Mouse (Mus musculus): ENCODE measurements around the gene Gm47985.
A peak's percentile ranks its signal among the peaks of the same experiment; 100 is the strongest.

Gene Gm47985

DNA sequence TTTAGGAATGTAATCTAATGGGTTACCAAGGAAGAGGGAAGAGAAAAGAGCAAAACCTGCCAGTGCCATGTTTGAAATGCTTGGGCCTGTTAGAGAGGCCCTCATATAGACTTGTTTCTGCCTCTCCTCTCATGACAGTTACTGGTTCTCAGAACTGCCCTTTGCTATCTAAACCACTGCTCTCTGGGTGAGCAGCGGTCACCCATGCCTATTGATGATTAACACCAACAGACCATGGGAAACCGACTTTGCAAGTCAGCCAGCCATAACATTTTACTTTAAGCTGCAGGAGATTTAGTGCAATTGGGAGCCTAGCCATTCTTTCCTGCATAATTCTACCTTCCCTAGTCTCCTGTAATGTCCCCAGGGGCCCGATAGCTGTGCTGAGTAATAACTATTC lies 34.1 kb downstream of the Gm47985 start:
- no peak for DNase-seq (ENCODE audit: extremely low read depth, low read depth)

DNA sequence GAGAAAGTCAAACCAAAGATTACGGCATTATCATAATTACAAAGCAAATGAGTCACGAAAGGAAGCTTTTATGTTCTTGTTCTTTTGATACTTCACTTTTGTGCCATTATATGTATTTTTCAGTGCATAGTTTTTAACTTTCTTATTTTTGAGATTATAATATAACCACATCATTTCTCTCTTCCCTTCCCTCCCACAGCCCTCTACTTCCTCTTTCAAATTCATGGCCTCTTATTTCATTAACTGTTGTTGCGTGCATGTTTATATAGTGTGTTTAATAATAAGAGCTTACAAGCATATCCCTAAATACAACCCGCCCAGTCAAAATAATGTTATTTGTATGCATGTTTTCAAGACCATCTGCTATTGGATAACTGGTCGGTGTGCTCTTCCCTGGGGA lies 36.7 kb downstream of the Gm47985 start:
- peak; percentile 15 for DNase-seq (ENCODE audit: extremely low read depth, low read depth)

DNA sequence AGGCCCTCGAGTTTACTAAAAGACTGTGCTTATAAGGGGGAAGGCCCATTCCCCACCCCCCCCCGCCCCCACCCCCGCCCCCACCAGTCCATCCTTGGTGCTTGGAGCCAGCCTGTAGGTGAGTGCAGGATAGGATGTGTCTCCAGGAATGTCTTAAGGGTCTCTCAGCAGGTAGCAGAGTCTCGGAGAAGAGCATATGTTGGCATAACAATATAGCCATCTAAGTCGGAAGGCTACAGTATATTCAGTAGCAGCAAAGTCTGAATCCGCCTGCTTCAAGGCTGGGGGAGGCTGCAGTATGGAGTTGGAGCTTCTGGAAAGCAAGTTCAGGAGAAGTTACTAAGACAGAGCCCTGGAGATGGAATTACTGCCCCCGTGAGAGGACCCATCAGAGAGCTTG lies 37.8 kb downstream of the Gm47985 start:
- DNase-seq (ENCODE audit: extremely low read depth, low read depth), result no peak

DNA sequence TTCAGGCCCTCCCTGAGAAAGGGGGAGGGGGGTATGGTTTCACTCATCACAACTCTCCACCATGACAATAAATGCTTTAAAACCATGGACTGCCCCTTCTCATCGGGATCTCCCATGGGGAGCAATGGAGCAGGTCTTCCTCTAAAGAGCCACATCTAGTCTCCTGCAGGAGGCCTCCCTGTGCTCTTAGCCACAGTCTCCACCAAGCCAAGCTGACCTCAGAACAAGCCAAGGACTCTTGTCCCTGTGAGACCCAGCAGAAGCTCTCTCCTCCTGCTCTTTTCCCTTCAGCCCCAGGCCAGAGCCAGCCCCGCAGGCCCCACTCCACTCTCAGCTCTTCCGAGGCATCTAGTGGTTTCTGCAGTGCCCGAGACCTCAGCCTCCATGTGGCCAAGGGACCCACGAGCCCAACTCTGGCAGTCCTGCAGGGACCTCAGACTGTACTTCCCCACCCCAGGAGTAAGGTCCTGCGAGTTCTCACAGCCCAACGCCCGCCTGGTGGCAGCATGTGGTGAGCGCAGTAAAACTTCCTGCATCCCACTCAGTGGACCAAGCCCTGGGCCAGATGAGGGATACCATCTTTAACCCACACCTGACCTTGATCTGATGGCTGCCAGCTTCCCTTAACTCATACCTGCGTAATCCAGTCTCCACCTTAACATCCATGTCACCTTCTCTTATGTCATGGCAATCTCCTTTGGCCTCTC lies 40.4 kb downstream of the Gm47985 start:
- no peak for DNase-seq (ENCODE audit: extremely low read depth, low read depth)

DNA sequence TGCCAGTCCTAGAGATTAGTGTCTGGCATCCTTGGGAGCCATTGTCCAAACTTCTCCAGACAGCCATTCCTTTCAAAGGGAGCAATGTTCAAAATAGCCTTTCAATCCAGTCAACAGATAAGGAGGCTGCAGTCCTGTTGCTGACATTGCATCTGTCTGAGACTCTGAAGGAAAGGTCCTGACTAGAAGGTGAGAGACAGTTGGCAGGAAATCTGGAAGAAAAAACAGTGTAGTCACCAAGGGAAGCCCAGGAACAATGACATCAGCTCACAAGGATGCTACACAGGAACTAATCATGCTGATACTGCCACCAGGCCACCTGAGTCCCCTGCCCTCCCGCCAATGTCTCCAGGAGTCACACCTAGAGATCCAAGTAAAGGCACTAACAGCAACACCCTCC lies 41.0 kb downstream of the Gm47985 start:
- no peak for DNase-seq (ENCODE audit: extremely low read depth, low read depth)

DNA sequence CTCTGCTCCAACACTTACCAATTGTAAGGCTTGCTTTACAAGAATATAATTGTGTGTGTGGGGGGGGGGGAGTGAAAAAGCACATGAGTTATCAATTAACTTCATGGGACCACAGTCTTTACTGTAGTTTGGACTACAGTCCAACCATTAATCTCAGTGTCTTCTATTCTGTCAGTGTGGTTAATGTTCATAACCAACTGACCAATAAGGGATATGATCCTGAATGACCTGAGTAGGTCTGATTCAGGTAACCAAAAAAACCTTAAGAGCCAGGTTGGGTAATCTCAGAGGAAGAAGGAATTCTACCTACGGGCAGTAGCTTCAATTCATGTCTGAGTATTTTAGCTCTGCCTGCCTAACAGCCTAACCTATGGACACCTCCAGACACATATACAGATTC lies 42.2 kb downstream of the Gm47985 start:
- no peak for DNase-seq (ENCODE audit: extremely low read depth, low read depth)

DNA sequence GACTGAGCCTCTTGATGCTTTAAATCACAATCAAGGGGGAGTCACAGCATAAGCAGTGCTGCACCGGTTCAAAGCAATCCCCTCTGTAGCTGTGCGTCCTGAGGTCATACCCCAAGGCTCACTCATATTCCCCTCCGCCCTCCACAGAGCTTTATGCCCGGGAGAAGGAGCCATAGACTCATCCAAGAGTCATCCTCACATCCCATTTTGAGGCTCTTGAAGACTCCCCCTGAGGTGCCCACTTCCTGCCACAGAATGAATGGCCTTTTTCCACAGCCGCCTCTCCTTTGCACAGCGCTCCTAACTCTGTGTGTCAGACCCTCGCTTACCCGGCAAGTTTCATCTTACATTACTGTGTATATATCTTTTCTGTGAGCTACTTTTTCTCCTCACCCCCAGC lies 45.2 kb downstream of the Gm47985 start:
- DNase-seq (ENCODE audit: extremely low read depth, low read depth), result no peak

DNA sequence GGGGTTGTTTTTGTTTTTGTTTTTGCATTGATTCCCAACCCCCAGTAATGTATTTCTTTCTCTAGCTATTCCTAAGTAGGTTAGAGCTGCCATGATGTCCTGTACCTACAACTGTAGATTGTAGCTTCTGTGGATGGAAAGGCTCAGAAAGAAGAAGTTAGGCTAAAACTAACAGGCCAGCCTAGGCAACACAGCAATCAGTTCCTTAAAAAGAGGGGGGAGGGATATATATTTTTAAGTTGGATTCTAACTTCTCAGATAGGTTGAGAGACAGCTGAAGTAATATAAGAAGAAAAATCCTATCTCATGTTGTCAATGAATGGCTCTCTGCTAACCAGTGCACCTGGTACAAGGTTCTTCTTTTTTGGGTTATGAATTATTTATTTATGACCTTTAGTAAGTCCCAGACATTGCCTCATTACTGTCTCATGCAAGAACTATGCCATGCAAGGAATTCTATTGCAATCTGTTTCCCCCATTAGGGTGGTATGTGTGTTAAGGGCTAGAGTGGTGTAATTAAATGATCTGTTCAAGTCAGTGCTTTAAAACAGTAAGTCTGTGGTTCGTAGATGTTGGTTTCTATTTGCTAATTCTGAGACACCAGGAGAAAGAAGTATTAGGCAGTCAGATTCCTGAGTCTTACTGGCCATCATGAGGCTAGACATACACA lies 46.1 kb downstream of the Gm47985 start:
- no peak for DNase-seq (ENCODE audit: extremely low read depth, low read depth)

DNA sequence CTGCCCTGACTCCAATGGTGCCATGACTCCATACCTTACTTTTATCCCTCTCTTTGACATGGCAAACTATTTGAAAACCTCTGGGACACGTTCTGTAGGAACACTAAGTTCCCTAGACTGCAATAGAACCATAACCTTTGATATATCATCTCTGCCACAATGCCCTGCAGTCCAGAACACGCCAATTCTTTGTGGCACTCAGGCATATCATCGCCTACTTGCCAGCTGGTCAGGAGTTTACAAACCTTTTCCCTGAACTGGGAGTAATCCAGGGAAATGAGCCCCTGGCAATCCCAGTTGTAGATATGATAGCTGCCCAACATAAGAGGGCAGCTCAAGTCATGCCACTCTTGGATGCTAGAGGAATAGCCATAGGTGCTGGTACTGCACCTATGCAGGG lies 50.0 kb downstream of the Gm47985 start:
- no peak for DNase-seq (ENCODE audit: extremely low read depth, low read depth)

DNA sequence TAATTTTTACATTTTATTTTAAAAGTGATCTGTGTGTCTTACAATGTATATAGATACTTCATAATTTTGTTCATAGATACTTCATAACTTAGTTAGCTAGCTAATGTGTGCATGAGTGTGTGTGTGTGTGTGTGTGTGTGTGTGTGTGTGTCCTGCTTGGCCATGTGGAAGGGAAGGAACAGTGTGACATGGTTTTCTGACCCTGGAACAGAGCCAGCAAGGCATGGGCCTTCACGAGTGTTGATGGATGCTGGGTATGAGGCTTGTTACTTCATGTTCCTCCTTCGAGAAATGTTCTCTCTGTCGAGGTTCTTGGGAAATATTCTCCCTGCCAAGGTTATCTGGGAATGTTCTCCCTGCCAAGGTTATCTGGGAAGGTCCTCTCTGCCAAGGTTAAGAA lies 51.4 kb downstream of the Gm47985 start:
- no peak for DNase-seq (ENCODE audit: extremely low read depth, low read depth)
